Mouse (Mus musculus): ENCODE data around the gene 1700028K03Rik.

1700028K03Rik gene

GRCm38 (mm10) chr5:107545927-107546326 lies 11.4 kb downstream of the 1700028K03Rik start:
- DNase-seq (ENCODE audit: low spot score in 2 of 2) = no peak

- no peak for DNase-seq (ENCODE audit: low spot score in 2 of 2)
These were observed 13.4 kb downstream of the 1700028K03Rik start for GRCm38 (mm10) chr5:107547955-107548354.

- DNase-seq (ENCODE audit: low spot score in 2 of 2) = no peak
These were observed 13.9 kb downstream of the 1700028K03Rik start for GRCm38 (mm10) chr5:107548444-107548843.

GRCm38 (mm10) chr5:107554336-107554735 lies 19.8 kb downstream of the 1700028K03Rik start:
- DNase-seq (ENCODE audit: low spot score in 2 of 2) = no peak

GRCm38 (mm10) chr5:107556969-107557368 lies 22.5 kb downstream of the 1700028K03Rik start:
- no peak for DNase-seq (ENCODE audit: low spot score in 2 of 2)

- no peak for DNase-seq (ENCODE audit: low spot score in 2 of 2)
These were observed 34.6 kb downstream of the 1700028K03Rik start for GRCm38 (mm10) chr5:107569148-107569547.

GRCm38 (mm10) chr5:107597301-107598077 lies 63.0 kb downstream of the 1700028K03Rik start, which contains the start of the genes Rpap2 and Glmn:
Rpap2 (plus strand) TSS chr5:107597373.
Glmn (minus strand) TSS chr5:107597888.
- DNase-seq (ENCODE audit: low spot score in 2 of 2) = peak; percentile 72 to 77

- DNase-seq (ENCODE audit: low spot score in 2 of 2) = no peak
These were observed 63.9 kb downstream of the 1700028K03Rik start for GRCm38 (mm10) chr5:107598380-107598779.

Data from right cerebral cortex, postnatal 36 days (tissue).